Mouse (Mus musculus): ENCODE results near the gene Zfp354a.
"Not testable (repeated sequence)": the region's sequence is repeated elsewhere in the genome, so short reads cannot be mapped to it uniquely, and the experiment has no call there.

Gene Zfp354a

GRCm38 (mm10) chr11:51059151-51059571, at the start of gene Zfp354a:
TSS of gene Zfp354a (plus strand) at chr11:51059257.
- peak; percentile 83 to 90 for DNase-seq

GRCm38 (mm10) chr11:51011821-51012220, 47.2 kb upstream of the Zfp354a start:
- peak in 1 of 2 experiments; percentile 24 for DNase-seq

GRCm38 (mm10) chr11:51013936-51014335, 45.1 kb upstream of the Zfp354a start, which contains the start of gene Olfr54:
TSS of gene Olfr54 (plus strand) at chr11:51014236.
- DNase-seq = no peak

GRCm38 (mm10) chr11:51016341-51016740, 42.7 kb upstream of the Zfp354a start:
- no peak for DNase-seq

GRCm38 (mm10) chr11:51026811-51027210, 32.2 kb upstream of the Zfp354a start:
- DNase-seq = not testable (repeated sequence)

- not testable (repeated sequence) for DNase-seq
Measured at GRCm38 (mm10) chr11:51029381-51029780, 29.7 kb upstream of the Zfp354a start.

- no peak for DNase-seq
Measured at GRCm38 (mm10) chr11:51030225-51030624, 28.8 kb upstream of the Zfp354a start.

GRCm38 (mm10) chr11:51032851-51033250, 26.2 kb upstream of the Zfp354a start:
- DNase-seq = peak in 1 of 2 experiments; percentile 20

GRCm38 (mm10) chr11:51034141-51034540, 24.9 kb upstream of the Zfp354a start:
- DNase-seq = not testable (repeated sequence)

GRCm38 (mm10) chr11:51035951-51036350, 23.1 kb upstream of the Zfp354a start:
- DNase-seq = peak in 1 of 2 experiments; percentile 21

GRCm38 (mm10) chr11:51044776-51045175, 14.3 kb upstream of the Zfp354a start:
- not testable (repeated sequence) for DNase-seq

GRCm38 (mm10) chr11:51047809-51048208, 11.2 kb upstream of the Zfp354a start, which contains the start of gene Olfr1375:
TSS of gene Olfr1375 (plus strand) at chr11:51048109.
- DNase-seq = not testable (repeated sequence)

GRCm38 (mm10) chr11:51051678-51052077, 7.4 kb upstream of the Zfp354a start:
- no peak for DNase-seq

- no peak for DNase-seq
Measured at GRCm38 (mm10) chr11:51053230-51053629, 5.8 kb upstream of the Zfp354a start.

- DNase-seq = peak; percentile 16 to 22
Measured at GRCm38 (mm10) chr11:51059640-51060039, 583 bp downstream of the Zfp354a start.

- no peak for DNase-seq
Measured at GRCm38 (mm10) chr11:51060981-51061380, 1.9 kb downstream of the Zfp354a start.

- no peak for DNase-seq
Measured at GRCm38 (mm10) chr11:51063276-51063675, 4.2 kb downstream of the Zfp354a start.

- no peak for DNase-seq
Measured at GRCm38 (mm10) chr11:51063841-51064240, 4.8 kb downstream of the Zfp354a start.

GRCm38 (mm10) chr11:51084527-51084926, 25.5 kb downstream of the Zfp354a start:
- DNase-seq = peak in 1 of 2 experiments; percentile 17

GRCm38 (mm10) chr11:51085269-51085668, 26.2 kb downstream of the Zfp354a start:
- DNase-seq = no peak

- peak in 1 of 2 experiments; percentile 18 for DNase-seq
Measured at GRCm38 (mm10) chr11:51107261-51107660, 48.2 kb downstream of the Zfp354a start.

GRCm38 (mm10) chr11:51110621-51111020, 51.6 kb downstream of the Zfp354a start:
- DNase-seq = no peak
